Mouse (Mus musculus) ES-Bruce4 (cell line): ENCODE results near the gene Pllp.

Experiments used
- CTCF ChIP-seq: IDR thresholded peaks from one replicate; pipeline ENCODE4 v1.8.1; 2011; ENCODE audit warnings: low read depth, low read length
- EP300 ChIP-seq: IDR thresholded peaks from 2 replicates; pipeline ENCODE4 v1.6.1; 2011; ENCODE audit warnings: low read depth, low read length; ENCODE audit not compliant: insufficient read depth
- POLR2A ChIP-seq: IDR thresholded peaks from one replicate; pipeline ENCODE4 v1.8.1; 2011; ENCODE audit warnings: low read length; ENCODE audit not compliant: insufficient read depth

DNA sequence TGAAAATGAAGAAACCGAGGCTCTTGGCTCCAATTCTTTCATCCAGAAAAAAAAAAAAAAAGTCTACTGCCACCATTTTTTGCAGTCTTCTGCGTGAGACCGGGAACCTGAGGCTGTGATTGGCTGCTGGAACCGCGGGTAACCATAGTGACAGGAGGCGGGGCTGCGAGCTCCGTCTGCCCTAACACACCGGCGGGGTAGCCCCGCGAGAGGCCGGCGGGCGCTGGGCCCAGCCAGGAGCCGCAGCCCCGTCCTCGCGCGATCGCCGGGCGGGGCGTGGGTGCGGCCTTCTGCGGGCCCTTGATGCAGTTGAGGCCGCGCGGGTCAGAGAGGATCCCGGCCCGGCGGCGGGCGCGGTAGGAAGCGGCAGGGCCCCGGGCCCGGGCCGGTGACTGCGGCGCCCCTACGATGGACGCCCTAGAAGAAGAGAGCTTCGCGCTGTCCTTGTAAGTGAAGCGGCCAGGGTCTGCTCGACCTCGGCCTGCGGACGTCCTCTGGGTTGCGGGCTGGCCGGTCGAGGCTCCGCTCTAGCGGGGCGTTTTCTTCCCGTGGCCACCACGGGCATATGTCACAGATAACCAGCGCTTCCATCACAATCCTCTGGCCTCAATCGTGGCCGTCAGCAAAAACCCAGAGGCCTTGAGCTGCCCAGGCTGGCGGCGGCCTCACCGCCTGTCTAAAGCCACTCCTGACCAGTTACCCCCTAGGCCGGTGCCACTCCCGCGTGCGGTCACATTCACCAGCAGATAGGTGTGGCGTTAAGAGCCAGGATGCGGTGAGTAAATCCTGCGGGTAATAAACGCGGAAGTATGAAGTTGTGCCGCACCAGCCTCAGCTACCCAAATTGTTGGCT is 29.4 kb downstream of the Pllp start, which contains the start of gene Arl2bp:
- TF ChIP-seq CTCF (no peak), POLR2A (no peak), EP300 (no peak)
